Mouse (Mus musculus) lung, postnatal 0 days (tissue): ENCODE measurements around the gene Tmem132c. TPM values are rescaled to one million over a fixed set of nuclear protein-coding genes. Genes with fewer than 3 reads are reported as not detected.

ENCODE experiments used
- ATAC-seq: fragments of 200-750 bp; cut with Nextera tagmentation; 2 replicates; pipeline ENCODE4 v1.8.0; 2017; ENCODE audit warnings: moderate library complexity
- DNase-seq: peaks from one replicate; pipeline ENCODE4 v3.0.0-alpha.2; 2016; ENCODE audit warnings: low spot score
- H3K27ac ChIP-seq: fragments of 300-500 bp; sonication (generic); 2 replicates; pipeline ENCODE4 v1.5.1; 2014; ENCODE audit warnings: antibody characterized with exemption, mild to moderate bottlenecking, low read length, mixed read lengths
- H3K27me3 ChIP-seq: fragments of 300-500 bp; sonication (generic); replicated peaks from 2 replicates; pipeline ENCODE4 v1.6.1; 2014; ENCODE audit warnings: low read length, mixed read lengths; ENCODE audit not compliant: insufficient read depth
- H3K36me3 ChIP-seq: fragments of 300-500 bp; sonication (generic); 2 replicates; pipeline ENCODE4 v1.6.1; 2014; ENCODE audit warnings: low read length, mixed read lengths; ENCODE audit not compliant: insufficient read depth
- H3K4me1 ChIP-seq: fragments of 300-500 bp; sonication (generic); 2 replicates; pipeline ENCODE4 v1.6.1; 2014; ENCODE audit warnings: antibody characterized with exemption, low read depth, low read length, mixed read lengths; ENCODE audit not compliant: insufficient read depth
- H3K4me2 ChIP-seq: fragments of 300-500 bp; sonication (generic); replicated peaks from 2 replicates; pipeline ENCODE4 v1.6.1; 2014; ENCODE audit warnings: low read depth, mild to moderate bottlenecking, low read length, moderate library complexity, mixed read lengths
- H3K4me3 ChIP-seq: fragments of 300-500 bp; sonication (generic); 2 replicates; pipeline ENCODE4 v1.5.1; 2014; ENCODE audit warnings: low read depth, low read length
- H3K9ac ChIP-seq: fragments of 300-500 bp; sonication (generic); replicated peaks from 2 replicates; pipeline ENCODE4 v1.6.1; 2014; ENCODE audit warnings: low read depth, mild to moderate bottlenecking
- H3K9me3 ChIP-seq: fragments of 300-500 bp; sonication (generic); 2 replicates; pipeline ENCODE4 v1.6.1; 2016; ENCODE audit warnings: low read length, mixed read lengths
- CTCF ChIP-seq: IDR thresholded peaks from 2 replicates; pipeline ENCODE4 v1.5.1; 2016; ENCODE audit warnings: antibody characterized with exemption, mild to moderate bottlenecking
- EP300 ChIP-seq: IDR thresholded peaks from 2 replicates; pipeline ENCODE4 v1.6.1; 2016; ENCODE audit warnings: antibody characterized with exemption, mild to moderate bottlenecking, control low read depth
- WGBS: fragments of 180-500 bp; shearing (Covaris S2); extraction: QIAGEN DNeasy Blood & Tissue Kit; methylation state at CpG from one replicate; pipeline ENCODE4 v1.1.7; 2014; 5-methylcytosine and 5-hydroxymethylcytosine counted together
- polyA plus RNA-seq: library from polyadenylated mRNA; unstranded; fragments of >200 nt; fragmentation: Nextera tagmentation; extraction: Ambion mirVana; gene quantifications from 2 replicates; pipeline ENCODE4 v1.2.1, GENCODE M21; 2015

Gene Tmem132c
- 11.1 and 11.8 TPM in 2 replicates for polyA plus RNA-seq

GRCm38 (mm10) chr5:127241136-127241924 is at the start of gene Tmem132c:
TSS of gene Tmem132c (plus strand) at chr5:127241808.
- peak; percentile 94 for ATAC-seq
- WGBS, result 1% methylated on average over 55 of the region's 58 CpGs
- Histone ChIP-seq H3K27me3 (no peaks in the 10 kb centered on the region), H3K4me1 (peaks cover 6% of the 10 kb centered on the region; the same call in 1 of the 2 replicates), H3K4me2 (peak within 1 kb of the TSS; percentile 76), H3K4me3 (peak within 1 kb of the TSS; percentile 53), H3K9me3 (no peaks in the 10 kb centered on the region), H3K27ac (no peak within 1 kb of the TSS), H3K36me3 (no peaks in the 10 kb centered on the region), H3K9ac (0 out of 2 replicates have a peak within 1 kb of the TSS, but pooled peaks have one; percentile 29)
- TF ChIP-seq EP300, result no peak
- TF ChIP-seq CTCF, result no peak
- DNase-seq, result peak; percentile 86

- H3K27ac ChIP-seq, result no peak overlapping the region
- no peak overlapping the region for H3K4me3 ChIP-seq
- no peaks in the 10 kb centered on the region for H3K9me3 ChIP-seq
- H3K4me2 ChIP-seq, result no peak overlapping the region
- DNase-seq (peak; percentile 42), ATAC-seq (no peak)
- WGBS, result 36% methylated on average over 5 of the region's 5 CpGs
- no peaks in the 10 kb centered on the region for H3K27me3 ChIP-seq
- H3K36me3 ChIP-seq, result no peaks in the 10 kb centered on the region
- no peak for TF ChIP-seq CTCF
- no peak for TF ChIP-seq EP300
- H3K4me1 ChIP-seq, result no peaks in the 10 kb centered on the region
- H3K9ac ChIP-seq, result no peak overlapping the region
These were observed 49.7 kb upstream of the Tmem132c start for GRCm38 (mm10) chr5:127191881-127192280.

DNA sequence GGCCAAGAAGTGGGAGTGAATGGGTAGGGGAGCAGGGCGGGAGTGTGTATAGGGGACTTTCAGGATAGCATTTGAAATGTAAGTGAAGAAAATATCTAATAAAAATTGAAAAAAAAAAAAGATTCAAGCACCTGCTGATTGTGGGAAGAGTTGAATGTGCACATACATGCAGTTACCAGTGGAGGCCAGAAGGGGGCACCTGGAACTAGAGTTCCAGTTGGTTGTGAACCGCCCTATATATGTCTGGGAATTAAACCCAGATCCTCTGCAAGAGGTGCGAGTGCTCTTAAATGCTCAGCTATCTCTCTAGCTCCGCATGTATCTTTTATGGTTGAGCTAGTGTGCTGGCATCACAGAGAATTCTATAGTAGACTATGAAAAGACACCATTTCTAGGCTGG is 42.8 kb upstream of the Tmem132c start:
- H3K4me3 ChIP-seq, result no peak overlapping the region
- H3K27me3 ChIP-seq, result no peaks in the 10 kb centered on the region
- no peak for TF ChIP-seq EP300
- peak; percentile 60 for TF ChIP-seq CTCF
- no peaks in the 10 kb centered on the region for H3K36me3 ChIP-seq
- H3K9ac ChIP-seq, result no peak overlapping the region
- H3K4me1 ChIP-seq, result no peaks in the 10 kb centered on the region
- ATAC-seq (no peak), DNase-seq (no peak)
- no peak overlapping the region for H3K27ac ChIP-seq
- no peaks in the 10 kb centered on the region for H3K9me3 ChIP-seq
- WGBS, result 62% methylated on average over 4 of the region's 4 CpGs
- H3K4me2 ChIP-seq, result no peak overlapping the region

DNA sequence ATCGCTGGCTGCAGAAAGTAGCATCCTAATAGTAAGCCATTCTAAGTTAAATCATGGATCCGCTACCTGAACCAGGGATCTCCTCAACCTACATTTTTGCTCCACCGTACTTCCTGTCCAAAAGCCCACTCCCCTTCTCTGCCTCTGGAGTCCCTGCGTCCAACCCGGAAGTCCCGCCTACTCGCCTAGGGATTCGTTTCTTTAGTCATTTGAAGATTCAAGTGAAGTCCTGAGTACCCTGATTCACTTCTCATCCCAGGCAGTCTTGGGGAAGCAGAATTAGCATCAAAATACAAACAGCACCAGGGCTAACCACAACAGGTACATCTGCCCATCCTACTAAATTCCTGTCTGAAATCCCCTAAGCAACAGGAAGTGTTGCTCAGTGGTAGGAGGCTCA is 36.7 kb upstream of the Tmem132c start:
- Histone ChIP-seq H3K4me2 (no peak overlapping the region), H3K9ac (no peak overlapping the region), H3K27me3 (no peaks in the 10 kb centered on the region), H3K9me3 (no peaks in the 10 kb centered on the region), H3K27ac (no peak overlapping the region), H3K4me3 (no peak overlapping the region), H3K36me3 (no peaks in the 10 kb centered on the region), H3K4me1 (no peaks in the 10 kb centered on the region)
- no peak for TF ChIP-seq EP300
- TF ChIP-seq CTCF, result no peak
- 82% methylated on average over 8 of the region's 8 CpGs for WGBS
- ATAC-seq (no peak), DNase-seq (no peak)

GRCm38 (mm10) chr5:127216389-127216788 is 25.2 kb upstream of the Tmem132c start:
- H3K36me3 ChIP-seq, result no peaks in the 10 kb centered on the region
- no peak for DNase-seq
- H3K4me2 ChIP-seq, result no peak overlapping the region
- no peak overlapping the region for H3K27ac ChIP-seq
- H3K9ac ChIP-seq, result no peak overlapping the region
- no peaks in the 10 kb centered on the region for H3K4me1 ChIP-seq
- no peaks in the 10 kb centered on the region for H3K9me3 ChIP-seq
- no peak for TF ChIP-seq CTCF
- TF ChIP-seq EP300, result no peak
- H3K4me3 ChIP-seq, result no peak overlapping the region
- no peaks in the 10 kb centered on the region for H3K27me3 ChIP-seq
- 63% methylated on average over 3 of the region's 3 CpGs for WGBS
- ATAC-seq, result no peak

- Histone ChIP-seq H3K9ac (no peak overlapping the region), H3K27me3 (no peaks in the 10 kb centered on the region), H3K4me2 (no peak overlapping the region), H3K36me3 (no peaks in the 10 kb centered on the region), H3K4me3 (no peak overlapping the region), H3K27ac (no peak overlapping the region), H3K9me3 (no peaks in the 10 kb centered on the region), H3K4me1 (no peaks in the 10 kb centered on the region)
- ATAC-seq (no peak), DNase-seq (no peak)
- WGBS, result 56% methylated on average over 6 of the region's 6 CpGs
- TF ChIP-seq EP300 (no peak), CTCF (peak; percentile 27; the same call in 1 of the 2 replicates)
These were observed 23.9 kb upstream of the Tmem132c start for GRCm38 (mm10) chr5:127217725-127218124.
